Mouse (Mus musculus) large intestine, adult 2 months (tissue): ENCODE results near the gene Aatk. TPM values are rescaled to one million over a fixed set of nuclear protein-coding genes. Genes with fewer than 3 reads are reported as not detected.

Experiments
- DNase-seq: peaks from one replicate; pipeline ENCODE4 v3.0.0-alpha.2; 2012; ENCODE audit warnings: low read depth, low spot score
- WGBS: fragments of 180-500 bp; shearing (Covaris S2); methylation state at CpG from one replicate; pipeline ENCODE4 v1.1.7; 2018; 5-methylcytosine and 5-hydroxymethylcytosine counted together
- polyA plus RNA-seq: library from polyadenylated mRNA; depleted of rRNA; stranded (reverse); fragments of >200 nt; gene quantifications from 2 replicates; pipeline ENCODE4 v1.2.3, GENCODE M21; 2012

Aatk gene
- polyA plus RNA-seq, 1 experiment, result 4.1 TPM

GRCm38 (mm10) chr11:120055953-120056732 lies 9.2 kb upstream of the Aatk start:
- DNase-seq, result no peak
- WGBS, result 89% methylated on average over 12 of the region's 12 CpGs

GRCm38 (mm10) chr11:120053846-120054245 lies 6.9 kb upstream of the Aatk start:
- no peak for DNase-seq
- 81% methylated on average over 4 of the region's 4 CpGs for WGBS

GRCm38 (mm10) chr11:120052274-120052673 lies 5.3 kb upstream of the Aatk start:
- 59% methylated on average over 9 of the region's 9 CpGs for WGBS
- DNase-seq, result no peak

GRCm38 (mm10) chr11:120051124-120051811 lies 4.3 kb upstream of the Aatk start:
- DNase-seq, result no peak
- WGBS, result 52% methylated on average over 14 of the region's 14 CpGs

DNA sequence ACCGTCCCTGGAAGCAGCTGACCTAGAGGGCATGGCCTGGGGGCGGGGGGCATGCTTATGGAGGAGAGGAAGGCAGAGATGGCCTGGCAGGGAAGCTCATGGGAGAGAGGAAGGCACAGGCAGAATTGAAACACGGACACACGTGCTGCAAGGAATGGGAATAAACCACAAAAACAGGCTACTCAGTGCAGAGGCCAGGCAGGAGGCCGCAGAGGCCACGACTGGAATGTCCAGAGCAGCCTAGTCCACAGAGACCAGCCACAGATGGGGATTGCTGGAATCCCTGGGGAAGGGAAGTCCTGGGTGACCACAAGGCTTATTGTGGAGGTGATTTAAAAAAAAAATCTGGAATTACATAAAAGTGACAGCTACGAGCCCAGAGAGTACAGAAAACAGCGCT lies 2.1 kb upstream of the Aatk start:
- DNase-seq, result no peak
- 88% methylated on average over 8 of the region's 8 CpGs for WGBS

- WGBS, result 21% methylated on average over 23 of the region's 23 CpGs
These were observed 1.2 kb upstream of the Aatk start for GRCm38 (mm10) chr11:120048252-120048556.

GRCm38 (mm10) chr11:120047531-120048251 lies 724 bp upstream of the Aatk start:
- DNase-seq, result no peak
- WGBS, result 33% methylated on average over 23 of the region's 23 CpGs

More at GRCm38 (mm10) chr11:120048252-120048556, 1.2 kb upstream of the Aatk start:
- no peak for DNase-seq

GRCm38 (mm10) chr11:120045839-120046552 lies 971 bp downstream of the Aatk start:
- WGBS, result 56% methylated on average over 11 of the region's 11 CpGs
- no peak for DNase-seq

- DNase-seq, result no peak
- WGBS, result 70% methylated on average over 4 of the region's 4 CpGs
These were observed 1.6 kb downstream of the Aatk start for GRCm38 (mm10) chr11:120045341-120045740.

DNA sequence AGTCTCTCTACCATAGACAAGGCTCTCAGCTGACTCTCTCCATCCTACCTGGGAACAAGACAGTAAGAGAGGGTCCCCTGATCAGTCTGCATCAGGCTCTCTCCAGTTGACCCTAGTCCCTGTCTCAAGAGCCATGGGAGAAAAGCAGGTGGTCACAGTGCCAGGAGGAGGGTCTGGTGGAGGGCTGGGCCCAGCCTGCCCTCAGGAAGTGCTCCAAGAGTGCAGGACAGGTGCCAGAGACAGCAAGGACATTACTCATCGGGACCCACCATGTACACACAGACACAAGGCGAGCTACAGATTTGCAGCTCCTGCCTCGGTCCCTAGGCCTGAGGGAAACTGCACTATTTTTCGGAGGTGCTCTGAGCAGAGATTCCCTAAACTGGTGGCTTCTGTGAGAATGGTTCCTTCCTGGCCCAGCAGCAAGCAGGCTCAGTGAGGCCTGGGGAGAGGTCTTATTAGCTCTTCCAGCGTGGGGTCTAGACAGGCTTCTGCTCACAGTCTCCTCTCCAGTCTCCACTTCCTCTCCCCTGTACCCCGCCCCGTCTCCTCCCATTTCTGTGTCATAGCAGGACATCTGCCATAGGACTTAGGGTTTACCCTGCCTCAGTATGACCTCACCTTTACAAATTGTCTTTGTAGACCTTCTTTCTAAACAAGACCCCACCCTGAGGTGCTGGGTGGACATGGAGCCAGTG lies 4.7 kb downstream of the Aatk start:
- WGBS, result 62% methylated on average over 7 of the region's 7 CpGs
- no peak for DNase-seq

GRCm38 (mm10) chr11:120041191-120042123 lies 5.5 kb downstream of the Aatk start:
- WGBS, result 74% methylated on average over 13 of the region's 13 CpGs

DNA sequence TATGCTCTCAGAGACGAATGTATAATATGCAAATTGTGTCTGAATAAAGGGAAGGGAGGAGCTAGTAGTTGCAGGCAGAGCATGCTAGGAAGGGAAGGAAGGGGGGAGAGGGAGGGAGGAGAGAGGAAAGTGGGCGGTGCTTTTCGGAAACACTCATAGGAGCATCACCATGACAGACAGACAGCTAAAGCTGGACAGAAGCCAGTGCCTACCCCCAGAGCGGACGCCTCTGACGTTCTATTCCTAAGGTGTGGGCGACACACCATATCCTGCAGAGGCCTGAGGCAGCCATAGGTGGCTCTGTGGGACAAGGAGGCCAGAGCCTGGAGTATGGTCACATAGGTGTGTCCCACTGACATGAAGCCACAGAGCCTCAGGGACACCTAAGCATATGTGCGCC lies 6.5 kb downstream of the Aatk start:
- WGBS, result 71% methylated on average over 8 of the region's 8 CpGs
- DNase-seq, result no peak

More at GRCm38 (mm10) chr11:120041191-120042123, 5.5 kb downstream of the Aatk start:
- DNase-seq, result no peak

DNA sequence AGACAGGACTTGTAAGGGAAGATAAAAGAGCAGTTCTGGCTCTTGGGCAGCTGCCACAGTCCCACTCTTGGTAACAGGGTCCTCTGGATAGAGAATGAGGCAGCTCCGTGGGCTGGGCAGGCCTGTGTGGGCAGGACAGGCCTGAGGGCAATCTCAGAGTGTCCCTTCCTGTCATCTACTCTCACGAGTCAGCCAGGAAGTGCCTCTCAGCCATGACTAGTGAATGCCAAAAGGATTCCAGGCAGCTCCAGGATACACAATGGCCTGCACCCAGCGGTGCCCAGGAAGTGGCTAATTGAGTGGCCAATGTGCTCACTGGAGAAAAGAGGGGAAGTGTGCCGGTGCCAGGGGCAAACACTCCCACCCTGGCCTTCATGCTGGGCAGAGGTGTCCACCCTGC lies 7.4 kb downstream of the Aatk start:
- DNase-seq, result no peak
- 35% methylated on average over 4 of the region's 4 CpGs for WGBS

DNA sequence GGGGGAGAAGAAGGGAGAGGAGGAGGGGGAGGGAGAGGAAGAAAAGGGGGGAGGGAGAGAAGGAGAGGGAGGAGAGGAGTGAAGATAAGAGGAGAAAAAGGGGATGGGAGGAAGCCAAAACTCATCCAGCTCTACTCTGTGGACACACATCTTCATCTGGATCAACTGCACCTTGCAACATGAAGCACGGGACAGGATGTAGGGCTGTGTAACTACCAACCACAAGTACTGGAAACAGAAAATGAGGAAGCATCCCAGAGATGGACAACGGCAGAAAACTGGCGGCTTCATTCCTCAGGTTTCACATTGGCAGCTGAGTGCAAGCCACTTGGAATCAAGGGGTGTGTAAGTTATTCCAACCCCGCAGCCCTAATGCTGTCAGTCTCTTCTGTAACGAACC lies 12.2 kb downstream of the Aatk start:
- no peak for DNase-seq
- WGBS, result 64% methylated on average over 5 of the region's 5 CpGs

DNA sequence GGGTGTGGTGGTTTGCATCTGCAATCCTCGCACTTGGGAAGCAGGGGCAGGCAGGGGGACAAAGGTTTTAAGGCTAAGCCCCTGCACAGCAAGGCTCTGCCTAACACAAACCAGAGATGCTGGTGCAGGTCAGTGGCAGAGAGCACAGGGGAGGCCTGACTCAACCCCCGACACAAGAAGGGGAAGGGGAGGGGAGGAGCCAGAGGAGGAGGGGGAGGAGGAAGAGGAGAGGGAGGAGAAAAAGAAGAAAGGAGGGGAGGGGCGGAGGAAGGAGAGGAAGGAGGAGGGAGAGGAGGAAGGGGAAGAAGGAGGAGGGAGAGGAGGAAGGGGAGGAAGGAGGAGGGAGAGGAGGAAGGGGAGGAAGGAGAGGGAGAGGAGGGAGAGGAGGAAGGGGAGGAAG lies 12.7 kb downstream of the Aatk start:
- 37% methylated on average over 3 of the region's 3 CpGs for WGBS
- no peak for DNase-seq

DNA sequence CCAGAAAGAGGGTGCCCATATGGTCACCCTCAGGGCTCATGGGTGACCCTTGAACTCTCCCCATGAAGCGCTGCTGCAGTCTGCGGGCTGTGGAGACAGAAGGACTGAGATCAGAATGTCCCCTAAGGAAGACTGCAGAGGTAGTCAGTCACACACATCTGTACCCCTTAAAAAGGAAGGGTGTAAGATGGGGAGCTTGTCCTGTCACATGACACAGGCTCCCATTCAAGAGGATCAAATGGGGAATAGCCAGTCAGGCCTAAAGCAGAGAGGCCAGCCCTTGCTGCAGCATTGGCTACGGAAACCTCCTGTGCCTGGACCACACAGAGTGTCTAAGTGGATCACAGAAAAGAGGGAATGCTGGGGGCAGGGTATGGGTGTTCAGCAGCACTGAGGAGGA lies 13.5 kb downstream of the Aatk start:
- WGBS, result 89% methylated on average over 3 of the region's 3 CpGs
- DNase-seq, result no peak

DNA sequence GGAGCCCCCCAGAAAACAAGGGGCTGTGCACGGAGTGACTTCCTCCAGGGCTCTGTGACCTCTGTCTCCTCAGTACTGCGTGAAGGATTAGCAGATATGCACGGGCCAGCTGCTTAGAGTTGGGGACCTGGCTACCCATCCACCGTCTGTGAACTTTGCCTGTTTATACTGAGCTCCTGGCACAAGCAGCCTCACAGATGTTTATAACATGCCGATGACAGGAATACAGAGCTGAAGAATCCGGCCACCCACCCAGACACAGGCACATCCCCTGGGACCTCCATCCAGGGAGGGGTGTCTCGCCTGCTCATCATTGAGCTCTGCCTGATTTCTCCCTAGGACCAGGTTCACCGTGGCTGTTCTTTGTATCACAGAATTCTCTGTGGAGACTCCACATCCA lies 14.9 kb downstream of the Aatk start:
- WGBS, result 49% methylated on average over 8 of the region's 8 CpGs
- no peak for DNase-seq

DNA sequence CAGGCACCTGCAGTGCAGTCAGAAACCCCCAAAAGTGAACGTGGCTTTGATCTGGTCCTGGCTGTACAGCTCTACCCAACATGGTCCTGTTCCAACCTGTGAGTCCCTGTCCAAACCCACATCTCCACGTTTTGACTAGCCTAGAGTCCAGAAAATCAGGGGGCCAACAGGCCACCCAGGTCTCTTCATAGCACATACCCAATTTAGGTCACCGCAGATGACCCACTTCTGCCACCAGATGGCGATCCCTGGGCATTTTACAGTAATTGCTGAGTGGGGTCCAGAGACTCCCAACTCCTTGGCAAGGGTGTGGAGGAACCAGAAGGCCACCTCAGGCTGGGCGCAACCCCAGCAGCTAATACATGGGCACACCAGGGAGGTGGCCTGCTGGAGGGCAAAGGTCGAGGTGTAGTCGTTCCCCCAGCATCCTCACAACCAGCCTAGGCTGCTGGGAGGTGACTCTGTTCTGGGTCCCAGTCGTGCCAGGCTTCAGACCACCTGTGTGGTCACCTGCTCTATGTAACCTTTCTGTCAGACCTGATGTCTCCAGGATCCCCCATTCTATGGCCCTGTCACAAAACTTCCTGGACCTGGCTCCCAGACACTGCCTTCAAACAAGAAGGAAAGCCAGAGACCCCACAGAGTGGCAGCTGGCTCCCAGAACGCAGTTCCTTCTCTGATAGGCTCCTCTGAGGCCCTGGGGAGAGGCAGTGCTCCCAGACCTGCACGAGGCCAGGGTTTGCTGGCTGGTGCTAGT lies 16.6 kb downstream of the Aatk start:
- 27% methylated on average over 10 of the region's 10 CpGs for WGBS
- no peak for DNase-seq
